Mouse (Mus musculus): ENCODE data around the gene Ralb.

Gene Ralb

DNA sequence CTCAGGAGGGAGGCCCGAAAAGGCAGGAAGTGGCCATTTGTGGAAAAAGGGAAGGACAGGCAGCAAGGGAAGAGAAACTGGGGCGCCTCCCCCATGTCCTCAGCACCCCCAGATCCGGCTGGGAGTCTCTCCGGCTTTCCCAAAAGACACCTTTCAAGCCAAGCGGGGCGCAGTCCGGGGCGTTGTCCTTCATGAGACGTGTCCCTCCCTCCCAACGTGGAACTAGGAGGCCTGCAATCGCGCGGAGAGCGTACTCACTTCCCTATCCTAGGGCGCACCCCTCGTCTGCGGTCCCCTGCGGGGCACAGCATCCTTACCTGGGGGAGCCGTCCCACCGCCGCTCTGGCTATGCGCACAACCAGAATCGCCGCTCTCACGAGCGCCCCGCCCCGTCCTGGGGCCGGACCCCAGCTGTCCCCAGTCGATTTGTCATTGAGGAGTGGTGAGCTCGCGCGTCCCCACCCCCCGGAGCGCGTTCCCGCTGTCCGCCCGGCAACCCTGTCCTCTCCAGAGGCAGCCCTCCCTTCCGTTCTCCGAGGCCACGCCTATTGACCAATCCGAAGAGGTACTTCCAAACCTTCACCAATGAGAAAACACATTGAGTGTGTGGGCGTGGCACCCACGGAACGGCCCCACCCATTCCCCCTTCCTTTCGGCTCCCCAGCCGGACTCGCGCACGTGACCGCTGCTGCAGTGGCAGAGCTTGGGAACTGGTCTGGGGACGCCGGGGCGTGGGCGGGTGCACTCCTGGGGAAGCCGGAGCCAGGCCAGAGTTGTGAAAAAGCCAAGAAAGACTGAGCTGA is at the start of gene Ralb:
TSS of gene Ralb (minus strand) at position 535 of the 803 bp plus-strand sequence.
- peak; percentile 99 for DNase-seq

- DNase-seq = peak; percentile 57 to 63
These were observed 47.1 kb upstream of the Ralb start for GRCm38 (mm10) chr1:119551651-119552050.

- no peak for DNase-seq
These were observed 45.5 kb upstream of the Ralb start for GRCm38 (mm10) chr1:119550064-119550463.

GRCm38 (mm10) chr1:119549327-119549689 is 44.7 kb upstream of the Ralb start:
- DNase-seq = no peak

GRCm38 (mm10) chr1:119548668-119549326 is 44.2 kb upstream of the Ralb start:
- peak; percentile 75 to 87 for DNase-seq

GRCm38 (mm10) chr1:119546490-119546889 is 41.9 kb upstream of the Ralb start:
- DNase-seq = no peak

DNA sequence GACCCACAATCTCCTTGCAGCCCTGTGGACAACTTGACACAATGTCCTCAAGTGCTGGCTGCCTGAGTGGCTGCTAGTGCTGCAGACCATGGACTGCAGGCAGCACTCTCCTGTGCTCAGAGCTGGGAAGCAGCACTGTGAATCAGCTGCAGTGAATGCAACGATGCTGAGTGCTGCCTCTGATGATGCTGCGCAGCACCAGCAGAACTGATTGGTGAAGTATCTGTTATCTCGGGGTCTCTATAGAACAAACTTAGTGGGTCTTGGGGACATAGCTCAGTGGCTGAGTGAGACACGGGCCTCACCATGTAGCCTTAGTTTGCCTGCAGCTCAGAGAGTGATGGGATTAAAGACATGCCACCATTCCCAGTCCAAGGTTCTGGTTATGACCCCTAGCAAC is 41.1 kb upstream of the Ralb start:
- no peak for DNase-seq

- no peak for DNase-seq
These were observed 40.6 kb upstream of the Ralb start for GRCm38 (mm10) chr1:119545164-119545563.

DNA sequence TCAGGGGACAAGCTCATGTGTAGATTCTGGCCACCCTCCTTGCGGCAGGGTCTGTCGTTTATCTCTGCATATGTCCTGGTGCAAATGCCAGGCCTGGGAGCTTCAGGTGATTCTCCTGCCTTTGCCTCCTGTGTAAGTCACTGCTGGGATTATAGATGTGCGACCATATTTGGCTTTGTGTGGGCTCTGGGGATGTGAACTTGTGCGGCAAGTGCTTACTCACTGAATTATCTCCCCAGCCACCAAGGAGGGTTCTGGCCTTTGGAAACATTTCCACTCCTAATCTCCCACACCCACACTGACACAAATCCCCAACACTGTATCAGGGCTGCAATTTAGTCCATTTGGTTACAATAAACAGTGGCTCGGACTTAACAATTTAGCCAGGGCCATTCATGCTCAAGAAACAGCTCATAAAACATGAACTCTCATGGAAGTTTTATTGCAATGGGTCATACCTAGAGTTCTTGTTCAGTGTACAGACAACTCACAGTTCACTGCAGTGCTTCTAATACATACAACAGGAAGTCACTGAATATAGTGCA is 40.1 kb upstream of the Ralb start:
- DNase-seq = no peak

- no peak for DNase-seq
These were observed 38.7 kb upstream of the Ralb start for GRCm38 (mm10) chr1:119543316-119543715.

GRCm38 (mm10) chr1:119541570-119541969 is 37.0 kb upstream of the Ralb start:
- DNase-seq = no peak

GRCm38 (mm10) chr1:119540836-119541557 is 36.4 kb upstream of the Ralb start:
- peak; percentile 89 to 92 for DNase-seq

GRCm38 (mm10) chr1:119539252-119539651 is 34.7 kb upstream of the Ralb start:
- no peak for DNase-seq

GRCm38 (mm10) chr1:119537651-119538050 is 33.1 kb upstream of the Ralb start:
- no peak for DNase-seq

DNA sequence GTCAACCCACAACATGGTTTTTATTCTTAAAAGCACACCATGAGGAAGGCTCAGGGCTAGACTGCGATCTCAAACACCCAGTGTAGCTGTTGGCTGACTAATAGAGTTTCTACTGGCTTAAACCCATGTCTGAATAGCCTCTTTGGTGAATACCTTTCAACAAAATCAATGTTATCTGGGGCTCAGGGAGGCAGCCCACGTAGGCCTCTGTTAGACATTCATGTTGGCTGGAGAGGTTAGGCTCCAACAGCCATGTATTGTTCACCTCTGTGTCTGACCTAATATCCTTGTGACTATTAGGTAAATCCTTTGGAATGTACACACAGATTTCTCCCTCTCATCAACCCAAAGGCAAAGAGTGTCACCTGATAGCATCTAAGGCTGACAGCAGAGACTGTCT is 31.5 kb upstream of the Ralb start:
- DNase-seq = no peak

- no peak for DNase-seq
These were observed 29.7 kb upstream of the Ralb start for GRCm38 (mm10) chr1:119534341-119534740.

DNA sequence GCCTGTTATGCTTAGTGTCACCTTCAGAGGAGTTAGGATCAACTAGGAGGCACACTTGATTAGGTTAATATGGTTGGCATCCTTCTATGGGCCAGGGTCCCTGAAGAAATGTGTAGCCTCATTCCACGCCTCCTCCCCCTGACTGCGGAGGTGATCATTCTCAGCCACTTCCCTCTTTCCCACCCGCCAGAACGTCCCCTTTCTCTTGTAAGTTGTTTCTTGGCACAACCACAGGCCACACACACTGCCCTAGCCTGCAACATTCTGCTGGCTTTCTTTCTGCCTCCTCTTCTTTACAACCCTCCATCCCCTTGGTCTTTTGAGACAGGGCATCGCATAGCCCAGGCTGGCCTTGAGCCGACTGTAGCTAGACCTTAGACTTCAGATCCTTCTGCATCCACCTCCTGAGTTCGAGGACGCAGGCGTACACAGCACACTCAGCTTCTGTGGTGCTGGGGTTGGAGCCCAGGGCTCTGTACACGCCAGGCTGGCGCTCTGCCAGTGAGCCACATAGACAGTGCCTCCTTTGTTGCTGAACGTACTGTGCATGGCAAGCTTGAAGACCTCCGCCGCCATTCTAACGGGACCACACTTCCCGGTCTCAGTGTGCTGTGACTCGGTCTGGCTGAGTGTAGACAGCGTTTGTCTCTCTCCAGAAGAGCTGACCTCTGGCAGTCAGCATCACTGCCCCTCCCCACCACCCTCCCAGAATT is 28.7 kb upstream of the Ralb start:
- DNase-seq = no peak

- no peak for DNase-seq
These were observed 27.6 kb upstream of the Ralb start for GRCm38 (mm10) chr1:119532165-119532564.

- DNase-seq = peak; percentile 75
These were observed 26.3 kb upstream of the Ralb start for GRCm38 (mm10) chr1:119530941-119531340.

DNA sequence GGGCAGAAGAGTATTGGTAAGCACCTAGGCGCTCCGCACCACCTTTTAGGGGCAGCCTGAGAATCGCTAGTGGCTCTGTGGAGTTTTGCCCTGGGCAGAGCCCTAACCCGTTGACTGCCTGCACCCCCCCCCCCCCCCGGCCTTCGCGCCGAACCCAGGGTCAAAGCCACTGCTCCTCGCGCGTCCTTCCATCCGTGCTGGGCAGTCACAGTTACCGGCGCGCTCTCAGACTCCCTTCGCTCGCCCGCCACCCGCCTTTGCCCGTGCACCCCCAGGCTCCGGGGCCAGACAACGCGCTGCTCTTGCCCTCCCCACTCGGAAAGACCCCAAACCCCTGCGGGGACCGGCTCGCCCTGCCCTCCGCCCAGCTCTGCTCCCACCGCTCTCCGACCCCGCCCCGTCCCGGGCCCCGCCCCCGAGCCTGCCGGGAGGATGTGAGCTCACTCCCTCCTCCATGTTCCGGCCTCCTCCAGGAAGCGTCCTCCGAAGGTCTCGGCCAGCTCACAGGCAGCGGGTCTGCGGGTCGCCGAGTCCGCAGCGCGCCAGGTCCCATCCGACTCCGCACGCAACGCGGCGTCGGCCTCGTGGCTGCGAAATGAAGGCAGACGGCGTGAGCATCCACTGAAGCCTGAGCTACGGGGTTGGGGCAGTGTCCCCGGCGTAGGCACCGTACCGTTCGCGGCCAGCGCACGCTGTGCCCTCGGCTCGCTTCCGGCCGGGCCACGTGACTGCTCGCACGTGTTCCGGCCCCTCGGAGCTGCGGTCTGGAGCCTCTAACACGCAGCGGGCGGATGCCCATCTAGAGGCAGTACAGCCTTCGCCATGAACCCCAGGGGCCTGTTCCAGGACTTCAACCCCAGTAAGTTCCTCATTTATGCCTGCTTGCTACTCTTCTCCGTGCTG is 21.3 kb upstream of the Ralb start, which contains the start of gene Tmem185b:
TSS of gene Tmem185b (plus strand) at position 472 of the 903 bp plus-strand sequence.
- DNase-seq = peak; percentile 91 to 93

GRCm38 (mm10) chr1:119525004-119525444 is 20.4 kb upstream of the Ralb start:
- DNase-seq = peak in 1 of 2 experiments; percentile 37
